Mouse (Mus musculus) kidney, adult 2 months (tissue): Measurements from ENCODE around the gene Ache.

ENCODE experiments used
- CTCF ChIP-seq: fragments of 200-500 bp; conservative IDR thresholded peaks from 2 replicates; pipeline ENCODE4 v1.5.1; 2011; ENCODE audit warnings: low read depth, mild to moderate bottlenecking, control low read depth, low read length, moderate library complexity, mixed read lengths; ENCODE audit not compliant: insufficient read depth, insufficient read length
- POLR2A ChIP-seq: fragments of 200-500 bp; IDR thresholded peaks from one replicate; pipeline ENCODE4 v1.6.1; 2011; ENCODE audit warnings: low read depth, low read length, control low read depth

DNA sequence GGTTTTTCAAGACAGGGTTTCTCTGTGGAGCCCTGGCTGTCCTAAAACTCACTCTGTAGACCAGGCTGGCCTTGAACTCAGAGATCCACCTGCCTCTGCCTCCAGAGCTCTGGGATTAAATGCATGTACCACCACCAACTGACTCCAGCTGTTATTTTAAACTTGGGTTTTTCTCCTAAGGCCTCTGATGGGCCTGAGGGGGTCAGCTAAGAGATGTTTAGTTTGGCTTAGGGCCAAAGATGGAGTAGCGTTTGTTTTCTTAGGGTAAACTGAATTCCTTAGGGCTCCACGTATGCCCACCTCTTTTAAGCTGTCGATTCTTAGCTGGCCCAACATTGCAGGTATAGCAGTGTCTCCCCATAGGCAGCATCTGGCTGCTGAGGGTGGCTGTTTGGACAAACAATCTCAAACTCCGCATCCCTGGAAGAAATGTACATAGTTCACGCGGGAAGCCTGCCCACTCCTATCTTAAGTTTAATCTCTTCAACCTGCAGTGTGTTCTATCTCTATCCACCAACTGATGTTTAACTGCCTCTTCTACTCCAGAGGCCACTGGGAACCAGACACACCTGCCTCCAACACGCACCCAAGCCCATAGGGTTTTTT, 55.2 kb downstream of the Ache start:
- TF ChIP-seq CTCF (no peak), POLR2A (no peak)
